Mouse (Mus musculus) limb, embryonic 15.5 days (tissue): Measurements from ENCODE around the gene Ift122. TPM values are rescaled to one million over a fixed set of nuclear protein-coding genes. Genes with fewer than 3 reads are reported as not detected.

ENCODE experiments used
- ATAC-seq: fragments of 200-750 bp; cut with Nextera tagmentation; 2 replicates; pipeline ENCODE4 v1.8.0; 2017; ENCODE audit warnings: low read depth, moderate TSS enrichment; ENCODE audit not compliant: insufficient number of reproducible peaks, low FRiP score, low TSS enrichment
- H3K27ac ChIP-seq: fragments of 300-500 bp; sonication (generic); 2 replicates; pipeline ENCODE4 v1.5.1; 2015; ENCODE audit warnings: moderate library complexity, mild to moderate bottlenecking, inconsistent platforms
- H3K27me3 ChIP-seq: fragments of 300-500 bp; sonication (generic); 2 replicates; pipeline ENCODE4 v1.6.1; 2015; ENCODE audit warnings: inconsistent platforms
- H3K36me3 ChIP-seq: fragments of 300-500 bp; sonication (generic); 2 replicates; pipeline ENCODE4 v1.6.1; 2015; ENCODE audit warnings: inconsistent platforms
- H3K4me1 ChIP-seq: fragments of 300-500 bp; sonication (generic); 2 replicates; pipeline ENCODE4 v1.6.1; 2015; ENCODE audit warnings: inconsistent platforms
- H3K4me2 ChIP-seq: fragments of 300-500 bp; sonication (generic); 2 replicates; pipeline ENCODE4 v1.6.1; 2015; ENCODE audit warnings: mild to moderate bottlenecking, inconsistent platforms
- H3K4me3 ChIP-seq: fragments of 300-500 bp; sonication (generic); 2 replicates; pipeline ENCODE4 v1.5.1; 2015; ENCODE audit warnings: mild to moderate bottlenecking, inconsistent platforms
- H3K9ac ChIP-seq: fragments of 300-500 bp; sonication (generic); 2 replicates; pipeline ENCODE4 v1.6.1; 2015; ENCODE audit warnings: inconsistent platforms
- H3K9me3 ChIP-seq: fragments of 300-500 bp; sonication (generic); 2 replicates; pipeline ENCODE4 v1.6.1; 2016; ENCODE audit warnings: inconsistent platforms
- WGBS: fragments of 180-500 bp; shearing (Covaris S2); methylation state at CpG from one replicate; pipeline ENCODE4 v1.1.7; 2015; 5-methylcytosine and 5-hydroxymethylcytosine counted together
- polyA plus RNA-seq: library from polyadenylated mRNA; unstranded; fragments of >200 nt; fragmentation: Nextera tagmentation; extraction: Ambion mirVana; gene quantifications from 2 replicates; pipeline ENCODE4 v1.2.1, GENCODE M21; 2015

Gene Ift122
- polyA plus RNA-seq, 1 experiment from 2014 or later: 19.6 TPM

- Histone ChIP-seq H3K4me1 (0 out of 2 replicates have a peak, but pooled peaks cover 2% of the 10 kb centered on the region), H3K4me3 (no peak overlapping the region), H3K9ac (no peak overlapping the region), H3K27ac (no peak overlapping the region), H3K36me3 (peaks cover 49% of the 10 kb centered on the region), H3K9me3 (no peaks in the 10 kb centered on the region), H3K4me2 (no peak overlapping the region), H3K27me3 (no peaks in the 10 kb centered on the region)
- 83% methylated on average over 6 of the region's 6 CpGs for WGBS
- ATAC-seq: no peak
Measured at GRCm38 (mm10) chr6:115878694-115879093, 25.4 kb downstream of the Ift122 start.

- Histone ChIP-seq H3K4me1 (0 out of 2 replicates have a peak, but pooled peaks cover 2% of the 10 kb centered on the region), H3K27ac (no peak overlapping the region), H3K36me3 (peaks cover 51% of the 10 kb centered on the region), H3K27me3 (no peaks in the 10 kb centered on the region), H3K4me3 (no peak overlapping the region), H3K4me2 (no peak overlapping the region), H3K9me3 (no peaks in the 10 kb centered on the region), H3K9ac (no peak overlapping the region)
- ATAC-seq: no peak
- WGBS: 81% methylated on average over 6 of the region's 6 CpGs
Measured at GRCm38 (mm10) chr6:115879736-115880135, 26.5 kb downstream of the Ift122 start.

GRCm38 (mm10) chr6:115880751-115881150, 27.5 kb downstream of the Ift122 start:
- Histone ChIP-seq H3K4me3 (no peak overlapping the region), H3K9ac (no peak overlapping the region), H3K4me1 (0 out of 2 replicates have a peak, but pooled peaks cover 2% of the 10 kb centered on the region), H3K4me2 (no peak overlapping the region), H3K9me3 (no peaks in the 10 kb centered on the region), H3K36me3 (peaks cover 47% of the 10 kb centered on the region), H3K27ac (no peak overlapping the region), H3K27me3 (no peaks in the 10 kb centered on the region)
- 86% methylated on average over 8 of the region's 8 CpGs for WGBS
- no peak for ATAC-seq

GRCm38 (mm10) chr6:115884018-115884417, 30.7 kb downstream of the Ift122 start:
- no peak overlapping the region for H3K9ac ChIP-seq
- H3K4me1 ChIP-seq: peaks cover 11% of the 10 kb centered on the region; the same call in 1 of the 2 replicates
- no peak for ATAC-seq
- H3K36me3 ChIP-seq: peaks cover 46% of the 10 kb centered on the region
- H3K27me3 ChIP-seq: no peaks in the 10 kb centered on the region
- no peak overlapping the region for H3K27ac ChIP-seq
- no peak overlapping the region for H3K4me3 ChIP-seq
- no peaks in the 10 kb centered on the region for H3K9me3 ChIP-seq
- H3K4me2 ChIP-seq: no peak overlapping the region

GRCm38 (mm10) chr6:115886894-115887293, 33.6 kb downstream of the Ift122 start:
- Histone ChIP-seq H3K27ac (no peak overlapping the region), H3K9ac (no peak overlapping the region), H3K4me2 (no peak overlapping the region), H3K4me1 (peaks cover 18% of the 10 kb centered on the region), H3K4me3 (no peak overlapping the region), H3K27me3 (no peaks in the 10 kb centered on the region), H3K36me3 (peaks cover 50% of the 10 kb centered on the region), H3K9me3 (no peaks in the 10 kb centered on the region)
- WGBS: 48% methylated on average over 4 of the region's 4 CpGs
- no peak for ATAC-seq

GRCm38 (mm10) chr6:115888296-115888695, 35.0 kb downstream of the Ift122 start:
- Histone ChIP-seq H3K36me3 (peaks cover 48% of the 10 kb centered on the region), H3K4me3 (no peak overlapping the region), H3K4me1 (peaks cover 16% of the 10 kb centered on the region), H3K27ac (no peak overlapping the region), H3K4me2 (no peak overlapping the region), H3K9ac (no peak overlapping the region), H3K9me3 (no peaks in the 10 kb centered on the region), H3K27me3 (no peaks in the 10 kb centered on the region)
- WGBS: 92% methylated on average over 3 of the region's 3 CpGs
- no peak for ATAC-seq

- Histone ChIP-seq H3K9me3 (no peaks in the 10 kb centered on the region), H3K4me1 (peaks cover 16% of the 10 kb centered on the region), H3K4me2 (no peak overlapping the region), H3K27ac (no peak overlapping the region), H3K4me3 (no peak overlapping the region), H3K36me3 (peaks cover 56% of the 10 kb centered on the region), H3K27me3 (no peaks in the 10 kb centered on the region), H3K9ac (no peak overlapping the region)
- no peak for ATAC-seq
- WGBS: 85% methylated on average over 8 of the region's 8 CpGs
Measured at GRCm38 (mm10) chr6:115890601-115891000, 37.3 kb downstream of the Ift122 start.

- Histone ChIP-seq H3K36me3 (peaks cover 56% of the 10 kb centered on the region), H3K4me3 (no peak overlapping the region), H3K27me3 (no peaks in the 10 kb centered on the region), H3K9me3 (no peaks in the 10 kb centered on the region), H3K27ac (no peak overlapping the region; the same call in 1 of the 2 replicates), H3K9ac (no peak overlapping the region), H3K4me2 (no peak overlapping the region), H3K4me1 (peaks cover 16% of the 10 kb centered on the region)
- WGBS: 78% methylated on average over 6 of the region's 6 CpGs
- ATAC-seq: no peak
Measured at GRCm38 (mm10) chr6:115891061-115891460, 37.8 kb downstream of the Ift122 start.

GRCm38 (mm10) chr6:115891497-115892061, 38.3 kb downstream of the Ift122 start:
- Histone ChIP-seq H3K27me3 (no peaks in the 10 kb centered on the region), H3K4me1 (peaks cover 14% of the 10 kb centered on the region), H3K27ac (0 out of 2 replicates have a peak overlapping the region, but pooled peaks have one; percentile 19), H3K36me3 (peaks cover 54% of the 10 kb centered on the region), H3K9me3 (no peaks in the 10 kb centered on the region), H3K9ac (no peak overlapping the region), H3K4me3 (no peak overlapping the region), H3K4me2 (no peak overlapping the region)
- no peak for ATAC-seq
- WGBS: 69% methylated on average over 8 of the region's 8 CpGs

GRCm38 (mm10) chr6:115892363-115892762, 39.1 kb downstream of the Ift122 start:
- no peak overlapping the region for H3K4me2 ChIP-seq
- peaks cover 10% of the 10 kb centered on the region; the same call in 1 of the 2 replicates for H3K4me1 ChIP-seq
- H3K27me3 ChIP-seq: no peaks in the 10 kb centered on the region
- no peaks in the 10 kb centered on the region for H3K9me3 ChIP-seq
- H3K9ac ChIP-seq: no peak overlapping the region
- no peak for ATAC-seq
- H3K27ac ChIP-seq: no peak overlapping the region
- 77% methylated on average over 3 of the region's 3 CpGs for WGBS
- H3K4me3 ChIP-seq: no peak overlapping the region
- H3K36me3 ChIP-seq: peaks cover 47% of the 10 kb centered on the region

GRCm38 (mm10) chr6:115896346-115896745, 43.1 kb downstream of the Ift122 start:
- Histone ChIP-seq H3K4me2 (no peak overlapping the region), H3K4me1 (peaks cover 10% of the 10 kb centered on the region; the same call in 1 of the 2 replicates), H3K4me3 (no peak overlapping the region), H3K27me3 (no peaks in the 10 kb centered on the region), H3K36me3 (peaks cover 27% of the 10 kb centered on the region), H3K27ac (no peak overlapping the region), H3K9ac (no peak overlapping the region), H3K9me3 (no peaks in the 10 kb centered on the region)
- WGBS: 82% methylated on average over 1 of the region's 1 CpGs
- ATAC-seq: no peak

- Histone ChIP-seq H3K36me3 (peaks cover 24% of the 10 kb centered on the region), H3K9me3 (no peaks in the 10 kb centered on the region), H3K9ac (no peak overlapping the region), H3K27me3 (no peaks in the 10 kb centered on the region), H3K27ac (no peak overlapping the region), H3K4me1 (0 out of 2 replicates have a peak, but pooled peaks cover 5% of the 10 kb centered on the region), H3K4me2 (no peak overlapping the region), H3K4me3 (no peak overlapping the region)
- ATAC-seq: no peak
- WGBS: 62% methylated on average over 4 of the region's 4 CpGs
Measured at GRCm38 (mm10) chr6:115897117-115897516, 43.8 kb downstream of the Ift122 start.
